Mouse (Mus musculus): ENCODE results near the gene Fiz1. TPM values are rescaled to one million over a fixed set of nuclear protein-coding genes. Genes with fewer than 3 reads are reported as not detected.

The Fiz1 gene
- total RNA-seq (2023) = 10 to 100 TPM; 49.3 to 54.1 TPM

GRCm38 (mm10) chr7:5014251-5015117, at the start of gene Fiz1, which contains the start of gene Zfp524:
Gene Fiz1, minus strand, starts transcription at chr7:5014697.
Gene Zfp524, plus strand, starts transcription at chr7:5014415.

GRCm38 (mm10) chr7:5061774-5062359, 47.4 kb upstream of the Fiz1 start, which contains the start of gene U2af2:
Gene U2af2, plus strand, starts transcription at chr7:5062143.

GRCm38 (mm10) chr7:5051193-5052192, 37.0 kb upstream of the Fiz1 start, which contains the start of gene Zfp580:
Gene Zfp580, plus strand, starts transcription at chr7:5051538.

GRCm38 (mm10) chr7:5038109-5038732, 23.7 kb upstream of the Fiz1 start, which contains the start of gene Zfp784:
Gene Zfp784, minus strand, starts transcription at chr7:5038446.

GRCm38 (mm10) chr7:5033818-5034217, 19.3 kb upstream of the Fiz1 start, which contains the start of gene 4632433K11Rik:
Gene 4632433K11Rik, plus strand, starts transcription at chr7:5034118.

GRCm38 (mm10) chr7:5020000-5020681, 5.6 kb upstream of the Fiz1 start, which contains the start of the genes Zfp865 and Ccdc106:
Gene Zfp865, plus strand, starts transcription at chr7:5020376.
Gene Ccdc106, plus strand, starts transcription at chr7:5020553.

GRCm38 (mm10) chr7:5015118-5016001, 863 bp upstream of the Fiz1 start, which contains the start of gene Gm44973:
Gene Gm44973, plus strand, starts transcription at chr7:5015496.

GRCm38 (mm10) chr7:4996003-4996895, 18.2 kb downstream of the Fiz1 start, which contains the start of gene Zfp579:
Gene Zfp579, minus strand, starts transcription at chr7:4996158.

GRCm38 (mm10) chr7:4971068-4971467, 43.4 kb downstream of the Fiz1 start, which contains the start of gene Sbk3:
Gene Sbk3, minus strand, starts transcription at chr7:4971168.

GRCm38 (mm10) chr7:4964272-4964671, 50.2 kb downstream of the Fiz1 start, which contains the start of gene Sbk2:
Gene Sbk2, minus strand, starts transcription at chr7:4964406.

Other genes with a start within 250 kb of the Fiz1 start
- not detected for gene Fam71e2, start 243.4 kb downstream of the Fiz1 start, total RNA-seq (2023)
- gene Il11, start 231.8 kb downstream of the Fiz1 start, total RNA-seq (2023) = not detected
- gene Tmem190, start 231.8 kb downstream of the Fiz1 start, total RNA-seq (2023) = not detected
- 1 to 10 TPM; 1.4 to 2.7 TPM for gene Tmem238, start 225.0 kb downstream of the Fiz1 start, total RNA-seq (2023)
- gene Rpl28, start 221.8 kb downstream of the Fiz1 start, total RNA-seq (2023) = 1,000 to 10,000 TPM; 2,356 to 2,505 TPM
- gene Ube2s, start 202.1 kb downstream of the Fiz1 start, total RNA-seq (2023) = 100 to 1,000 TPM; 160 to 166 TPM
- under 1 TPM; 0.23 to 0.36 TPM for gene Shisa7, start 170.0 kb downstream of the Fiz1 start, total RNA-seq (2023)
- 1 to 10 TPM; 4.1 to 4.2 TPM for gene Isoc2b, start 144.4 kb downstream of the Fiz1 start, total RNA-seq (2023)
- 10 to 100 TPM; 10.4 to 13.5 TPM for gene Isoc2a, start 137.5 kb downstream of the Fiz1 start, total RNA-seq (2023)
- gene Gm36210, start 108.2 kb downstream of the Fiz1 start, total RNA-seq (2023) = not detected
- gene Zfp628, start 99.5 kb downstream of the Fiz1 start, total RNA-seq (2023) = 10 to 100 TPM; 30.9 to 32.3 TPM
- 10 to 100 TPM; 10.5 to 10.7 TPM for gene Nat14, start 92.7 kb downstream of the Fiz1 start, total RNA-seq (2023)
- 1 to 10 TPM in 1 of 2 experiments, under 1 TPM in 1; 0.73 to 1.3 TPM for gene Ssc5d, start 88.9 kb downstream of the Fiz1 start, total RNA-seq (2023)
- 1 to 10 TPM in 1 of 2 experiments, not detected in 1; 1.4 TPM for gene Sbk2, start 50.3 kb downstream of the Fiz1 start, total RNA-seq (2023)
- not detected for gene Sbk3, start 43.5 kb downstream of the Fiz1 start, total RNA-seq (2023)
- gene Zfp579, start 18.5 kb downstream of the Fiz1 start, total RNA-seq (2023) = 10 to 100 TPM; 33.7 to 35.1 TPM
- 10 to 100 TPM; 16.2 to 17.2 TPM for gene Zfp524, start 282 bp downstream of the Fiz1 start, total RNA-seq (2023)
- not detected for gene Gm44973, start 799 bp upstream of the Fiz1 start, total RNA-seq (2023)
- gene Zfp865, start 5.7 kb upstream of the Fiz1 start, total RNA-seq (2023) = 10 to 100 TPM; 56.0 to 56.5 TPM
- 1 to 10 TPM in 1 of 2 experiments, not detected in 1; 1.2 TPM for gene Ccdc106, start 5.9 kb upstream of the Fiz1 start, total RNA-seq (2023)
- under 1 TPM in 1 of 2 experiments, not detected in 1; 0.55 TPM for gene 4632433K11Rik, start 19.4 kb upstream of the Fiz1 start, total RNA-seq (2023)
- 1 to 10 TPM; 5.9 TPM for gene Zfp784, start 23.7 kb upstream of the Fiz1 start, total RNA-seq (2023)
- 1 to 10 TPM; 5.6 to 7.3 TPM for gene Zfp580, start 36.8 kb upstream of the Fiz1 start, total RNA-seq (2023)
- 100 to 1,000 TPM; 454 to 464 TPM for gene U2af2, start 47.4 kb upstream of the Fiz1 start, total RNA-seq (2023)
- 100 to 1,000 TPM; 107 to 112 TPM for gene Epn1, start 65.5 kb upstream of the Fiz1 start, total RNA-seq (2023)
- gene Rfpl4, start 102.3 kb upstream of the Fiz1 start, total RNA-seq (2023) = not detected
- gene Rasl2-9, start 111.3 kb upstream of the Fiz1 start, total RNA-seq (2023) = not detected
- gene Vmn1r55, start 135.0 kb upstream of the Fiz1 start, total RNA-seq (2023) = not detected
- gene Vmn1r56, start 182.1 kb upstream of the Fiz1 start, total RNA-seq (2023) = not detected
- gene Vmn1r57, start 203.8 kb upstream of the Fiz1 start, total RNA-seq (2023) = not detected

Measured in T-cell, adult 66 days (primary cell).